Mouse (Mus musculus): ENCODE results near the gene Tnnc2. TPM values are rescaled to one million over a fixed set of nuclear protein-coding genes. Genes with fewer than 3 reads are reported as not detected.
A peak's percentile ranks its signal among the peaks of the same experiment; 100 is the strongest.

The Tnnc2 gene
- 0.80 TPM in 1 of 2 replicates, not detected in the other for polyA plus RNA-seq (2012; ENCODE audit: insufficient read depth, insufficient read length, missing spikeins)

DNA sequence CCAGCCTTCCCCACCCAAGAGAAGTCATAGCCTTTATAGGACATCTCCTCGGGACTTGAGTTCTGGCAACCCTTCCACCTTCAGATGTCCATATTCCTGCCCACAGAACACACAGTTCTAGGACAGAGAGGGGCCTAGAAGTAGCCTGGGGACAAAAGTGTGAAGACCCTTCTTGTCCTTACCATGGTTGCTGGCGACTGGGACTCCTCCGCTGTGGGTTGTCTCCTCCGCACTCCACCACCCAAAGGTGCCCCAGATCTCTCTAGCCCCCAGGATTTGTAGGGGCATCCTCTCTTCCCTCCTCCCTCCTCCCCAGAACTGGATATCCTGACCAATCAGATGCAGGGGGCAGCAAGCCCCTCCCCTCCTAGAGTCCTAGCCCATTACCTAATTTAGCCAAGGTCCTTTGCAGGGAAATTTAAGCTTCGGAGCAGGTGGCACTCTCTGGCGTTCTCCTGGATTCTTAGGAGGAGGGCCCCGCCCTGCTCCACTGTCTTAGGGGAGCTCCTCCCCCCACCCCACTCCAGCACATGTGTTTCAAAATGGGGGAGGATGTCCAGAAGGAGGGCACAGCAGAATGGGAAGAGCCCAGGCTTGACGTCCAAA is at the start of gene Tnnc2:
Tnnc2 (minus strand) TSS at position 487 of the 606 bp plus-strand sequence.
- Histone ChIP-seq H3K4me1 (ENCODE audit: control insufficient read depth, insufficient read depth, low read length) (0 out of 2 replicates have a peak, but pooled peaks cover under 1% of the 10 kb centered on the region), H3K4me3 (ENCODE audit: insufficient read depth, low read length) (no peak within 1 kb of the TSS), H3K27ac (ENCODE audit: insufficient read depth, low read depth, low read length) (no peak within 1 kb of the TSS)
- TF ChIP-seq CTCF (IDR thresholded peaks at IDR 0.05; ENCODE audit: low read depth, low read length) (no peak), POLR2A (IDR thresholded peaks at IDR 0.05; ENCODE audit: borderline replicate concordance, low read depth, low read length) (no peak)

- Histone ChIP-seq H3K4me1 (ENCODE audit: control insufficient read depth, insufficient read depth, low read length) (peaks cover 8% of the 10 kb centered on the region), H3K4me3 (ENCODE audit: insufficient read depth, low read length) (no peak overlapping the region), H3K27ac (ENCODE audit: insufficient read depth, low read depth, low read length) (no peak overlapping the region)
- no peak for TF ChIP-seq CTCF (IDR thresholded peaks at IDR 0.05; ENCODE audit: low read depth, low read length)
- no peak for TF ChIP-seq POLR2A (IDR thresholded peaks at IDR 0.05; ENCODE audit: borderline replicate concordance, low read depth, low read length)
Measured at GRCm38 (mm10) chr2:164829090-164829489, 49.3 kb upstream of the Tnnc2 start.

GRCm38 (mm10) chr2:164828437-164828836 is 48.7 kb upstream of the Tnnc2 start, which contains the start of gene Spata25:
Gene Spata25, minus strand, starts transcription at chr2:164828537.
- Histone ChIP-seq H3K27ac (ENCODE audit: insufficient read depth, low read depth, low read length) (no peak within 1 kb of the TSS), H3K4me3 (ENCODE audit: insufficient read depth, low read length) (no peak within 1 kb of the TSS), H3K4me1 (ENCODE audit: control insufficient read depth, insufficient read depth, low read length) (peaks cover 8% of the 10 kb centered on the region)
- TF ChIP-seq POLR2A (IDR thresholded peaks at IDR 0.05; ENCODE audit: borderline replicate concordance, low read depth, low read length) (no peak), CTCF (IDR thresholded peaks at IDR 0.05; ENCODE audit: low read depth, low read length) (no peak)

DNA sequence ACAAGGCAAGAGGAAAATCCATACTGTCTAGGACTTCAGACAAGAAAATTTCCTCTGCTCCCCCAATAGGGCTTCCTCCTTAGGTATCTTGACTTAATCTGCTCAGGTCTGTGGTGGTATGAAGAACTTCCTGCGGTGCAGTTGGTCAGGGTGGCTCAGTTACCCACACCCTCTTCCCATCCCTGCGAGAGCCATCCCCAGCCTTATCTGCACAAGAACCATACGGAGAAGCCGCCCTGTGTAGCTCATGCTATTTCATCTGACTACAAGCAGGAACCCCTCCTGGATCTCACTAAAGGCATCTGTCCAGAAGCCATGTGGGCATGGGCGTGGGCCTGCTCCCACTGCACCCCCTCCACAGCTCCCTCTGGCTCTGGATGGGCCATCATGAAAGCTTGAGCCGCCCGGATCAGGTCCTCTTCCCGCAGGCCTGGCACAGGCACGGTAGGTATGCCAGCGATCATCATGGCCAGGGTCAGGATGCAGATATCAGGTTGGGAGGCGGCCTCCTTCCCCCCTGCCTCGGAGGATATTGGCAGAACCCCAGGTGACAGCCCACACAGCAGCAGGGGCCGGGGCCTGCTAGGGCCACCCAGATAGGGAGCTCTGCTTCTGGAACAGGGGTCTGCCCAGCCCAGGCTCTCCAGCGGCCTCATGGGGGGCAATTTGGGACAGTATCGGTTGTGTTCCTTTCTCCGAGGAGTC is 47.5 kb upstream of the Tnnc2 start:
- no peak for TF ChIP-seq POLR2A (IDR thresholded peaks at IDR 0.05; ENCODE audit: borderline replicate concordance, low read depth, low read length)
- TF ChIP-seq CTCF (IDR thresholded peaks at IDR 0.05; ENCODE audit: low read depth, low read length): no peak
- no peak overlapping the region for H3K4me3 ChIP-seq (ENCODE audit: insufficient read depth, low read length)
- H3K4me1 ChIP-seq (ENCODE audit: control insufficient read depth, insufficient read depth, low read length): peaks cover 10% of the 10 kb centered on the region
- no peak overlapping the region for H3K27ac ChIP-seq (ENCODE audit: insufficient read depth, low read depth, low read length)

DNA sequence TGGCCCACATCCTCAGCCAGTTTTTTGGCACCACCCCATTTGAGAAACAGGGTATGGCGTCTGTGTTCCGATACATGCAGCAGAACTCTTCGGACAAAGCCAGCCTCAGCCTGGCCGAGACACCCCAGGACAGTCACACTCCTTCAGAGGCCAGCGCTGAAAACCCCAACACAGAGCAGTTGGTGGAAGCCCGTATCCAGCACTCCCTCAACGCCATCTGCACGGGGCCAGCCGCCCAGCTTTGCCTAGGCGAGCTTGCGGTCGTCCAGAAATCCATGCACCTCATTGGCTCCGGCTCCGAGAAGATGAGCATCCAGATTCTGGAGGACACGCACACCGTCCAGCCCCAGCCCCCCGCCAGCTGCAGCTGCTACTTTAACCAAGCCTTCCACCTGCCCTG is 45.8 kb upstream of the Tnnc2 start:
- Histone ChIP-seq H3K4me1 (ENCODE audit: control insufficient read depth, insufficient read depth, low read length) (peaks cover 7% of the 10 kb centered on the region; the same call in 1 of the 2 replicates), H3K27ac (ENCODE audit: insufficient read depth, low read depth, low read length) (no peak overlapping the region), H3K4me3 (ENCODE audit: insufficient read depth, low read length) (no peak overlapping the region)
- TF ChIP-seq POLR2A (IDR thresholded peaks at IDR 0.05; ENCODE audit: borderline replicate concordance, low read depth, low read length) (no peak), CTCF (IDR thresholded peaks at IDR 0.05; ENCODE audit: low read depth, low read length) (no peak)

- H3K4me3 ChIP-seq (ENCODE audit: insufficient read depth, low read length): peak overlapping the region; percentile 9; the same call in 1 of the 2 replicates
- H3K27ac ChIP-seq (ENCODE audit: insufficient read depth, low read depth, low read length): no peak overlapping the region
- no peak for TF ChIP-seq POLR2A (IDR thresholded peaks at IDR 0.05; ENCODE audit: borderline replicate concordance, low read depth, low read length)
- no peak for TF ChIP-seq CTCF (IDR thresholded peaks at IDR 0.05; ENCODE audit: low read depth, low read length)
- peaks cover 7% of the 10 kb centered on the region; the same call in 1 of the 2 replicates for H3K4me1 ChIP-seq (ENCODE audit: control insufficient read depth, insufficient read depth, low read length)
Measured at GRCm38 (mm10) chr2:164823969-164824368, 44.2 kb upstream of the Tnnc2 start.

GRCm38 (mm10) chr2:164823181-164823585 is 43.4 kb upstream of the Tnnc2 start:
- Histone ChIP-seq H3K27ac (ENCODE audit: insufficient read depth, low read depth, low read length) (peak overlapping the region; percentile 19), H3K4me3 (ENCODE audit: insufficient read depth, low read length) (peak overlapping the region; percentile 67), H3K4me1 (ENCODE audit: control insufficient read depth, insufficient read depth, low read length) (peaks cover 7% of the 10 kb centered on the region; the same call in 1 of the 2 replicates)
- TF ChIP-seq CTCF (IDR thresholded peaks at IDR 0.05; ENCODE audit: low read depth, low read length) (no peak), POLR2A (IDR thresholded peaks at IDR 0.05; ENCODE audit: borderline replicate concordance, low read depth, low read length) (no peak)

GRCm38 (mm10) chr2:164822636-164823165 is 42.9 kb upstream of the Tnnc2 start, which contains the start of gene Zswim1:
Gene Zswim1, plus strand, starts transcription at chr2:164822686.
- H3K27ac ChIP-seq (ENCODE audit: insufficient read depth, low read depth, low read length): peak within 1 kb of the TSS; percentile 19

GRCm38 (mm10) chr2:164821060-164821459 is 41.3 kb upstream of the Tnnc2 start:
- Histone ChIP-seq H3K4me1 (ENCODE audit: control insufficient read depth, insufficient read depth, low read length) (peaks cover 7% of the 10 kb centered on the region; the same call in 1 of the 2 replicates), H3K4me3 (ENCODE audit: insufficient read depth, low read length) (no peak overlapping the region), H3K27ac (ENCODE audit: insufficient read depth, low read depth, low read length) (no peak overlapping the region)
- TF ChIP-seq CTCF (IDR thresholded peaks at IDR 0.05; ENCODE audit: low read depth, low read length): no peak
- no peak for TF ChIP-seq POLR2A (IDR thresholded peaks at IDR 0.05; ENCODE audit: borderline replicate concordance, low read depth, low read length)

More at GRCm38 (mm10) chr2:164822636-164823165, 42.9 kb upstream of the Tnnc2 start, which contains the start of gene Zswim1:
- Histone ChIP-seq H3K4me1 (ENCODE audit: control insufficient read depth, insufficient read depth, low read length) (peaks cover 7% of the 10 kb centered on the region; the same call in 1 of the 2 replicates), H3K4me3 (ENCODE audit: insufficient read depth, low read length) (peak within 1 kb of the TSS; percentile 67)
- no peak for TF ChIP-seq POLR2A (IDR thresholded peaks at IDR 0.05; ENCODE audit: borderline replicate concordance, low read depth, low read length)
- no peak for TF ChIP-seq CTCF (IDR thresholded peaks at IDR 0.05; ENCODE audit: low read depth, low read length)

Measured in bone marrow macrophage, adult 2 months (primary cell).